Mouse (Mus musculus) left cerebral cortex, adult 6 months (tissue): Measurements from ENCODE around the gene Dmkn. TPM values are rescaled to one million over a fixed set of nuclear protein-coding genes. Genes with fewer than 3 reads are reported as not detected.

ENCODE experiments used
- long read RNA-seq, 2 experiments: library from polyadenylated mRNA; unstranded; transcript quantifications; one replicate each; pipeline ENCODE4 v2.0.0; 2019 to 2020
- polyA plus RNA-seq: library from polyadenylated mRNA; unstranded; fragments of <200 nt; fragmentation: Nextera tagmentation; gene quantifications from 2 replicates; pipeline ENCODE4 v1.2.3, GENCODE M21; 2021

Gene Dmkn
- polyA plus RNA-seq, result 11.7 and 12.6 TPM in 2 replicates
- long read RNA-seq, experiment 1, partial matches to known transcripts, result 0 of 4 reads
- long read RNA-seq, experiment 1, other reads (novel, unspliced or antisense), result 0 of 4 reads
- long read RNA-seq, experiment 2, transcript Dmkn-201 (7 exons, 662 nt), result major isoform, 8 of 10 reads
- long read RNA-seq, experiment 2, partial matches to known transcripts, result 2 of 10 reads
- long read RNA-seq, experiment 2, other reads (novel, unspliced or antisense), result 0 of 10 reads

GRCm38 (mm10) chr7:30763456-30763855 lies at the start of gene Dmkn:
Dmkn (plus strand) TSS chr7:30763756.

GRCm38 (mm10) chr7:30729396-30730063 lies 34.0 kb upstream of the Dmkn start, which contains the start of gene Tmem147:
Tmem147 (minus strand) TSS chr7:30729540.

GRCm38 (mm10) chr7:30743617-30744016 lies 19.9 kb upstream of the Dmkn start, which contains the start of gene Gapdhs:
Gapdhs (minus strand) TSS chr7:30743681.

GRCm38 (mm10) chr7:30751086-30751669 lies 12.4 kb upstream of the Dmkn start, which contains the start of gene Sbsn:
Sbsn (plus strand) TSS chr7:30751471.

GRCm38 (mm10) chr7:30787377-30788022 lies 23.9 kb downstream of the Dmkn start, which contains the start of gene Krtdap:
Krtdap (plus strand) TSS chr7:30787896.

GRCm38 (mm10) chr7:30823675-30824074 lies 60.1 kb downstream of the Dmkn start, which contains the start of gene Ffar2:
Ffar2 (minus strand) TSS chr7:30823775.

Other genes with a start within 250 kb of the Dmkn start
- gene Arhgap33, start 228.7 kb upstream of the Dmkn start, polyA plus RNA-seq, result 42.0 and 69.4 TPM in 2 replicates
- 4.9 and 7.6 TPM in 2 replicates for gene Hspb6, start 211.6 kb upstream of the Dmkn start, polyA plus RNA-seq
- 0.69 and 2.1 TPM in 2 replicates for gene Proser3, start 211.5 kb upstream of the Dmkn start, polyA plus RNA-seq
- 54.8 and 66.6 TPM in 2 replicates for gene Lin37, start 203.9 kb upstream of the Dmkn start, polyA plus RNA-seq
- gene U2af1l4, start 200.5 kb upstream of the Dmkn start, polyA plus RNA-seq, result 108 and 133 TPM in 2 replicates
- 0.67 and 0.75 TPM in 2 replicates for gene Gm49396, start 200.4 kb upstream of the Dmkn start, polyA plus RNA-seq
- gene Psenen, start 200.1 kb upstream of the Dmkn start, polyA plus RNA-seq, result 187 and 210 TPM in 2 replicates
- 0.55 and 1.2 TPM in 2 replicates for gene Igflr1, start 198.3 kb upstream of the Dmkn start, polyA plus RNA-seq
- gene Kmt2b, start 175.0 kb upstream of the Dmkn start, polyA plus RNA-seq, result 2.0 and 3.6 TPM in 2 replicates
- gene Zbtb32, start 164.8 kb upstream of the Dmkn start, polyA plus RNA-seq, result 0.36 TPM in 1 of 2 replicates, not detected in the other
- gene Upk1a, start 150.9 kb upstream of the Dmkn start, polyA plus RNA-seq, result 0.13 and 0.23 TPM in 2 replicates
- 2,467 and 2,532 TPM in 2 replicates for gene Cox6b1, start 137.6 kb upstream of the Dmkn start, polyA plus RNA-seq
- not detected in 2 replicates for gene Etv2, start 127.9 kb upstream of the Dmkn start, polyA plus RNA-seq
- gene Rbm42, start 113.4 kb upstream of the Dmkn start, polyA plus RNA-seq, result 112 and 122 TPM in 2 replicates
- 3.6 and 4.0 TPM in 2 replicates for gene Haus5, start 98.8 kb upstream of the Dmkn start, polyA plus RNA-seq
- not detected in 2 replicates for gene Pmis2, start 92.2 kb upstream of the Dmkn start, polyA plus RNA-seq
- not detected in 2 replicates for gene 2200002J24Rik, start 64.8 kb upstream of the Dmkn start, polyA plus RNA-seq
- 0.55 and 0.83 TPM in 2 replicates for gene Atp4a, start 51.5 kb upstream of the Dmkn start, polyA plus RNA-seq
- 172 and 228 TPM in 2 replicates for gene Tmem147, start 34.2 kb upstream of the Dmkn start, polyA plus RNA-seq
- not detected in 2 replicates for gene Gapdhs, start 20.1 kb upstream of the Dmkn start, polyA plus RNA-seq
- gene Sbsn, start 12.3 kb upstream of the Dmkn start, polyA plus RNA-seq, result 7.3 and 9.5 TPM in 2 replicates
- not detected in 2 replicates for gene Krtdap, start 24.1 kb downstream of the Dmkn start, polyA plus RNA-seq
- gene Ffar2, start 60.0 kb downstream of the Dmkn start, polyA plus RNA-seq, result not detected in 2 replicates
- 0.06 and 0.16 TPM in 2 replicates for gene Ffar3, start 92.4 kb downstream of the Dmkn start, polyA plus RNA-seq
- gene Ffar1, start 97.8 kb downstream of the Dmkn start, polyA plus RNA-seq, result not detected in 2 replicates
- 0.15 and 0.19 TPM in 2 replicates for gene Cd22, start 116.6 kb downstream of the Dmkn start, polyA plus RNA-seq
- 79.4 and 86.1 TPM in 2 replicates for gene Mag, start 151.1 kb downstream of the Dmkn start, polyA plus RNA-seq
- gene Hamp2, start 160.9 kb downstream of the Dmkn start, polyA plus RNA-seq, result not detected in 2 replicates
- not detected in 2 replicates for gene Hamp, start 180.3 kb downstream of the Dmkn start, polyA plus RNA-seq
- 19.0 and 19.3 TPM in 2 replicates for gene Usf2, start 193.0 kb downstream of the Dmkn start, polyA plus RNA-seq
- gene Lsr, start 209.7 kb downstream of the Dmkn start, polyA plus RNA-seq, result 4.7 and 6.0 TPM in 2 replicates
- 0.31 TPM in 1 of 2 replicates, not detected in the other for gene Fam187b, start 210.0 kb downstream of the Dmkn start, polyA plus RNA-seq